Mouse (Mus musculus): Measurements from ENCODE around the gene Tmtc2. TPM values are rescaled to one million over a fixed set of nuclear protein-coding genes. Genes with fewer than 3 reads are reported as not detected.

Gene Tmtc2
- polyA plus RNA-seq, 1 experiment from 2014 or later: 0.11 TPM

- H3K4me3 ChIP-seq (ENCODE audit: inconsistent target): no peak overlapping the region
- no peaks in the 10 kb centered on the region for H3K36me3 ChIP-seq (ENCODE audit: inconsistent target)
- H3K27ac ChIP-seq: no peak overlapping the region
Observed at GRCm38 (mm10) chr10:105200092-105200491, 374.2 kb downstream of the Tmtc2 start.

DNA sequence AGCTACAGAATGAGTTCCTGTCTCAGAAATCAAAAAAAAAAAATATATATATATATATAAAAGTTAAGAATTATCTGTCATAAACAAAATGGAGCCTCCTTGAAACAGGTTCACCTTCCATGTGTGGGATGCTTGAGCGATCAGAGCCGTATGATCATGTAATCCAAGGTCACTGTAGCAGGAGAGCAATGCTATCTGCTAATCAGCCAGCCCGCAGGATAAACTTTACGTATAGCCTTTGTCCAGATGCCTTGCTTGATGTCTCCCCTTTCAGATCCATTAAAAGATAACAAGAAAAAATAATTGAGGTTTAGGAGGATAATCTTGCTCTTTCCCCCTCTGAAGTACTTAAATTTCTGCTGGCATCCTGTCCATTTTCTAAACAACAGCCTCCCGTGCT lies 374.7 kb downstream of the Tmtc2 start:
- Histone ChIP-seq H3K4me3 (ENCODE audit: inconsistent target) (no peak overlapping the region), H3K36me3 (ENCODE audit: inconsistent target) (no peaks in the 10 kb centered on the region), H3K79me2 (ENCODE audit: inconsistent target) (no peaks in the 10 kb centered on the region), H3K27ac (no peak overlapping the region)
- WGBS (ENCODE audit: missing documents): 93% methylated on average over 5 of the region's 5 CpGs

More at GRCm38 (mm10) chr10:105200092-105200491, 374.2 kb downstream of the Tmtc2 start:
- WGBS (ENCODE audit: missing documents): 81% methylated on average over 4 of the region's 4 CpGs
- no peaks in the 10 kb centered on the region for H3K79me2 ChIP-seq (ENCODE audit: inconsistent target)

DNA sequence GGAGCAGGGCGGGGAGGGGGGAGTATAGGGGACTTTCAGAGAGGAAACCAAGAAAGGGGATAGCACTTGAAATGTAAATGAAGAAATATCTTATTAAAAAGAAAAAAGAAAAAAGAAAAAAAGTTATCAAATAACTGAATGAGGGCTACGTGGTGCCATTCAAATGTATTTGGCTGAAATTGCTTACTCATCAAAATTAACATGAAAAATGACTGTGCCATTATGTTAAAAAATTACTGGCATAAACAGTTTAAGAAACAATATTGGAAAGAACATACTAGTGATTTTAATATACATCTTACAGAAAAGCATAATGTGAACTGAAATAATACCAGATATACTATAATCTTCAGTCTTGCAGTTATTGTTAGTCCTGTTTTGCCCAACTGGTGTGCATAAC lies 378.9 kb downstream of the Tmtc2 start:
- no peak overlapping the region for H3K27ac ChIP-seq
- no peak overlapping the region for H3K4me3 ChIP-seq (ENCODE audit: inconsistent target)
- no peaks in the 10 kb centered on the region for H3K36me3 ChIP-seq (ENCODE audit: inconsistent target)
- H3K79me2 ChIP-seq (ENCODE audit: inconsistent target): no peaks in the 10 kb centered on the region
- WGBS (ENCODE audit: missing documents): 100% methylated on average over 2 of the region's 2 CpGs

DNA sequence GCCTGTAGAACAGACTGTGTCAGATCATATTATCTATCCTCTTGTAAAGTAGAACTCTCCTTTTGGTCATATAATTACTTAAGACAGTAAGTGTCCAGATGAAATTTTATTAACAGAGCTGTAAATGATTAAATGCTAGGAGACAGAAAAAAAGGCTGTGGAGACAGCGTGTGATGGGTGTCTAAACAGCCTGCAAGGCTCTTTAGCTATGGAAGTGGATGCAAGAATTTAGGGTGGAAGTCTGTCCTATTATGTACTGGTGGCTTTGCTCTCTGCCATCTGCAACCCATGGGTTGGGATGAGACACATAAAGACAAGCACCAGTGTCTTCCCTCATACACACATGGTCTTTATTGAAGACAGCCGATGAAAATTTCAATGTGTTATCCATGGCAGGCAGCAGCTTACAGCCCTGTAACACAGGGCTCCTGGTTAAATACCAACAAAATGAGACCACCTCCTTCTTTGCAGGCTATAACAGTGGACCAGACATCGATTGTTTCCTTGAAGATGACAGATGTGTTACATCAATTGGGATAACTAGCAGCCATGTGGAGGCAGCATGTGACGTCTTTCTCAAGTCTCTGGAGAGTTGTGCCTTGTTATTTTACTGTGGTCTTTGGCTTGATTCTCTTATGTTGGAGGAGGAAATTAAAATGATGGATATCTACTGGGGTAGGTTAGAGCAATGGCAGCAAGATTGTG lies 380.3 kb downstream of the Tmtc2 start:
- no peaks in the 10 kb centered on the region for H3K79me2 ChIP-seq (ENCODE audit: inconsistent target)
- no peak overlapping the region for H3K4me3 ChIP-seq (ENCODE audit: inconsistent target)
- 79% methylated on average over 4 of the region's 4 CpGs for WGBS (ENCODE audit: missing documents)
- H3K27ac ChIP-seq: no peak overlapping the region
- no peaks in the 10 kb centered on the region for H3K36me3 ChIP-seq (ENCODE audit: inconsistent target)

GRCm38 (mm10) chr10:105192071-105192470 lies 382.2 kb downstream of the Tmtc2 start:
- H3K27ac ChIP-seq: no peak overlapping the region
- WGBS (ENCODE audit: missing documents): 94% methylated on average over 2 of the region's 2 CpGs
- H3K79me2 ChIP-seq (ENCODE audit: inconsistent target): no peaks in the 10 kb centered on the region
- no peak overlapping the region for H3K4me3 ChIP-seq (ENCODE audit: inconsistent target)
- no peaks in the 10 kb centered on the region for H3K36me3 ChIP-seq (ENCODE audit: inconsistent target)

GRCm38 (mm10) chr10:105189746-105190145 lies 384.5 kb downstream of the Tmtc2 start:
- no peak overlapping the region for H3K27ac ChIP-seq
- H3K79me2 ChIP-seq (ENCODE audit: inconsistent target): no peaks in the 10 kb centered on the region
- WGBS (ENCODE audit: missing documents): 85% methylated on average over 4 of the region's 4 CpGs
- H3K36me3 ChIP-seq (ENCODE audit: inconsistent target): no peaks in the 10 kb centered on the region
- no peak overlapping the region for H3K4me3 ChIP-seq (ENCODE audit: inconsistent target)

DNA sequence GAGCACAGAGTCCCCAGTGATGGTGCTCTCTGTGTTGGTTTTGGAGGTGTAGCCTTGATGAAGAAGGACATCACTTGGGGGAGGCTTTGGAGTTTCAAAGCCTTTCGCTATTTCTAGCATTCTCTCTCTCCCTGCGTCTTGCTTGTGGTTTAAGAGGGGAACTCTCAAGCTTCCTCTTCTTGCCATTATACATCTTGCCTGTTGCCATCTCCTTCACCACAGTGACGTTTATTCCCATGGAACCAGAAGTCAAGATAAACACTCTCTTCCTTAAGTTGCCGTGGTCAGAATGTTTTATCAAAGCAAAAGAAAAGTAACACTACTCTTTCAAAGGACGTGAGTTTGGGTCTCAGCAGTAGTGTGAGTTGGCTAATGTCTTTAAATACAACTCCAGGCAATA lies 387.6 kb downstream of the Tmtc2 start:
- Histone ChIP-seq H3K27ac (no peak overlapping the region), H3K4me3 (ENCODE audit: inconsistent target) (no peak overlapping the region), H3K36me3 (ENCODE audit: inconsistent target) (no peaks in the 10 kb centered on the region), H3K79me2 (ENCODE audit: inconsistent target) (no peaks in the 10 kb centered on the region)
- 4% methylated on average over 5 of the region's 5 CpGs for WGBS (ENCODE audit: missing documents)

- no peak overlapping the region for H3K27ac ChIP-seq
- H3K36me3 ChIP-seq (ENCODE audit: inconsistent target): no peaks in the 10 kb centered on the region
- 98% methylated on average over 5 of the region's 5 CpGs for WGBS (ENCODE audit: missing documents)
- no peaks in the 10 kb centered on the region for H3K79me2 ChIP-seq (ENCODE audit: inconsistent target)
- no peak overlapping the region for H3K4me3 ChIP-seq (ENCODE audit: inconsistent target)
Observed at GRCm38 (mm10) chr10:105168443-105169102, 405.7 kb downstream of the Tmtc2 start.

DNA sequence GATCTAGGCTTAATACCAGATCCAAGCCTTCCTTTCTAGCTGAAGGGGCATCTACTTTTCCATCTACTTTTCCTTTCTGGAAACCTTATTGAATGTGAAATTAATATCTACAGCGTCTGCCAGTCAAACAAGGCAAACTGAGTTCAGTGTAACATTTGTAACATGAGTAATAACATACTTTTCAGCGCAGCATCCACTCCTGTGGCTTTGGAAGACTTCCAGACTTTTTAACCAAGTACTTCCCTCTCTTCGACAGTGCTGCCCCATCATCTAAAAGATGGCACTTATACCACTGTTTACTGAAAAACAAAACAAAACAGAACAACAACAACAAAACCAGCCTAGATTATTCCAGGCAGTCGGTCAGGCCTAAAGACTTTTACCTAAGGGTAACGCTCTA lies 409.0 kb downstream of the Tmtc2 start:
- H3K79me2 ChIP-seq (ENCODE audit: inconsistent target): no peaks in the 10 kb centered on the region
- no peak overlapping the region for H3K27ac ChIP-seq
- WGBS (ENCODE audit: missing documents): 43% methylated on average over 5 of the region's 5 CpGs
- H3K4me3 ChIP-seq (ENCODE audit: inconsistent target): no peak overlapping the region
- H3K36me3 ChIP-seq (ENCODE audit: inconsistent target): no peaks in the 10 kb centered on the region

GRCm38 (mm10) chr10:105153789-105154188 lies 420.5 kb downstream of the Tmtc2 start:
- Histone ChIP-seq H3K27ac (no peak overlapping the region), H3K36me3 (ENCODE audit: inconsistent target) (no peaks in the 10 kb centered on the region), H3K79me2 (ENCODE audit: inconsistent target) (no peaks in the 10 kb centered on the region), H3K4me3 (ENCODE audit: inconsistent target) (no peak overlapping the region)

GRCm38 (mm10) chr10:105144382-105144781 lies 429.9 kb downstream of the Tmtc2 start:
- Histone ChIP-seq H3K4me3 (ENCODE audit: inconsistent target) (no peak overlapping the region), H3K27ac (no peak overlapping the region), H3K36me3 (ENCODE audit: inconsistent target) (no peaks in the 10 kb centered on the region), H3K79me2 (ENCODE audit: inconsistent target) (no peaks in the 10 kb centered on the region)
- WGBS (ENCODE audit: missing documents): 52% methylated on average over 4 of the region's 4 CpGs

DNA sequence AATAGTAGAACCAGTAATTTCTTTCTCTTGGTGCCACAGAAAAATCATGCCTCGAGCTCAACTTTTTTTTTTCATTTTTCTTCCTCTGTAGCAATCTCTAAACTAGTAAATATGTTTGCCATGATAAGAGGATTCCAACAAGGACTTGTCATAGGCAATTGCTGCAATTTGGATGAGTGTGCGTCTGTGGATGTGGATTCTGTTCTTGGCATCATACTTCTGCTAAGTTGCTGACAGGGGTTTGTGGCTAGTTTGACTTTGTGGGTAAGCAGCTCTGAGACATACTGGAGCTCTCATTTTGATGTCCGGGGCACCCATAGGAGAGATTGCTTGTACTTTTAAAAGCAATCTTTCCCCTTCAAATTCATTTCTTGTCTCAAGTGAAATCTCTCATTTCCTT lies 432.1 kb downstream of the Tmtc2 start:
- no peaks in the 10 kb centered on the region for H3K79me2 ChIP-seq (ENCODE audit: inconsistent target)
- H3K4me3 ChIP-seq (ENCODE audit: inconsistent target): no peak overlapping the region
- no peak overlapping the region for H3K27ac ChIP-seq
- no peaks in the 10 kb centered on the region for H3K36me3 ChIP-seq (ENCODE audit: inconsistent target)
- 88% methylated on average over 3 of the region's 3 CpGs for WGBS (ENCODE audit: missing documents)
